Mouse (Mus musculus) T-helper 2 cell (primary cell): ENCODE measurements around the gene Clba1.

Source experiments
- in situ Hi-C: fragments of 300-600 bp; cut with MboI, MseI; formaldehyde crosslinking; loops from one replicate; pipeline ENCODE4 v1.15.1; 2025; ENCODE audit warnings: high pct_unique_total_duplicates

Clba1 gene

GRCm38 (mm10) chr12:112843803-112844202 lies 35.1 kb downstream of the Clba1 start:
- in situ Hi-C loops = loop anchor here (10.0 kb wide), 1 partner anchor 99 kb away; no protein-coding TSS in a partner anchor

- in situ Hi-C loops = loop anchor here (10.0 kb wide), 1 partner anchor 103 kb away; no protein-coding TSS in a partner anchor
Observed at GRCm38 (mm10) chr12:112847880-112848279, 39.1 kb downstream of the Clba1 start.

- in situ Hi-C loops = loop anchor here (5.0 to 10.0 kb wide), 2 partner anchors 47 to 105 kb away; partner anchors contain the start of gene Ahnak2
Observed at GRCm38 (mm10) chr12:112849235-112850022, 40.7 kb downstream of the Clba1 start.

- in situ Hi-C loops = loop anchor here (5.0 kb wide), 1 partner anchor 48 kb away; the partner anchor contains the start of gene Ahnak2
Observed at GRCm38 (mm10) chr12:112850344-112850743, 41.6 kb downstream of the Clba1 start.

- in situ Hi-C loops = loop anchor here (5.0 kb wide), 1 partner anchor 49 kb away; the partner anchor contains the start of gene Ahnak2
Observed at GRCm38 (mm10) chr12:112851116-112851515, 42.4 kb downstream of the Clba1 start.

- in situ Hi-C loops = loop anchor here (5.0 kb wide), 1 partner anchor 51 kb away; the partner anchor contains the start of gene Ahnak2
Observed at GRCm38 (mm10) chr12:112853050-112853729, 44.5 kb downstream of the Clba1 start.

GRCm38 (mm10) chr12:112854610-112855333 lies 46.0 kb downstream of the Clba1 start:
- in situ Hi-C loops = loop anchor here (5.0 kb wide), 1 partner anchor 52 kb away; the partner anchor contains the start of gene Ahnak2

- in situ Hi-C loops = no loop called here
Observed at GRCm38 (mm10) chr12:112856338-112856737, 47.6 kb downstream of the Clba1 start.

GRCm38 (mm10) chr12:112857021-112857925 lies 48.5 kb downstream of the Clba1 start:
- in situ Hi-C loops = no loop called here

GRCm38 (mm10) chr12:112858581-112859336 lies 50.0 kb downstream of the Clba1 start:
- in situ Hi-C loops = no loop called here

GRCm38 (mm10) chr12:112859930-112860329 lies 51.2 kb downstream of the Clba1 start:
- in situ Hi-C loops = no loop called here

GRCm38 (mm10) chr12:112860765-112861164 lies 52.0 kb downstream of the Clba1 start:
- in situ Hi-C loops = no loop called here

GRCm38 (mm10) chr12:112861911-112862321 lies 53.2 kb downstream of the Clba1 start:
- in situ Hi-C loops = no loop called here

- in situ Hi-C loops = no loop called here
Observed at GRCm38 (mm10) chr12:112864804-112865203, 56.1 kb downstream of the Clba1 start.
